Mouse (Mus musculus) inflammation-experienced regulatory T-cells, adult 6 months (primary cell): ENCODE data around the gene Plxna2. TPM values are rescaled to one million over a fixed set of nuclear protein-coding genes. Genes with fewer than 3 reads are reported as not detected.

Experiments used
- ATAC-seq: one replicate; pipeline ENCODE4 v1.8.0; 2017
- polyA plus RNA-seq, 3 experiments: library from polyadenylated mRNA; unstranded; fragments of 100-300 nt; shearing (Covaris generic); gene quantifications; one replicate each; pipeline ENCODE4 v1.2.1; 2017

Gene Plxna2
- polyA plus RNA-seq, 3 experiments from 2014 or later = 0.15 TPM; not detected in 2

GRCm38 (mm10) chr1:194623641-194624040 lies 5.6 kb downstream of the Plxna2 start:
- no peak for ATAC-seq

- ATAC-seq = no peak
These were observed 6.4 kb downstream of the Plxna2 start for GRCm38 (mm10) chr1:194624411-194624810.

- no peak for ATAC-seq
These were observed 7.0 kb downstream of the Plxna2 start for GRCm38 (mm10) chr1:194624973-194625372.

GRCm38 (mm10) chr1:194626109-194626508 lies 8.1 kb downstream of the Plxna2 start:
- ATAC-seq = no peak

- no peak for ATAC-seq
These were observed 9.3 kb downstream of the Plxna2 start for GRCm38 (mm10) chr1:194627286-194627685.

- ATAC-seq = no peak
These were observed 11.2 kb downstream of the Plxna2 start for GRCm38 (mm10) chr1:194629135-194629689.

- no peak for ATAC-seq
These were observed 12.6 kb downstream of the Plxna2 start for GRCm38 (mm10) chr1:194630498-194631056.

GRCm38 (mm10) chr1:194631574-194631973 lies 13.6 kb downstream of the Plxna2 start:
- no peak for ATAC-seq

GRCm38 (mm10) chr1:194632029-194632428 lies 14.0 kb downstream of the Plxna2 start:
- ATAC-seq = no peak

- no peak for ATAC-seq
These were observed 17.4 kb downstream of the Plxna2 start for GRCm38 (mm10) chr1:194635411-194635810.

- no peak for ATAC-seq
These were observed 17.9 kb downstream of the Plxna2 start for GRCm38 (mm10) chr1:194635942-194636341.

- ATAC-seq = no peak
These were observed 19.6 kb downstream of the Plxna2 start for GRCm38 (mm10) chr1:194637391-194638304.

- no peak for ATAC-seq
These were observed 23.7 kb downstream of the Plxna2 start for GRCm38 (mm10) chr1:194641601-194642301.

GRCm38 (mm10) chr1:194642302-194642787 lies 24.3 kb downstream of the Plxna2 start:
- ATAC-seq = no peak

- no peak for ATAC-seq
These were observed 25.9 kb downstream of the Plxna2 start for GRCm38 (mm10) chr1:194643930-194644329.

- ATAC-seq = no peak
These were observed 27.9 kb downstream of the Plxna2 start for GRCm38 (mm10) chr1:194645898-194646297.

GRCm38 (mm10) chr1:194650076-194650475 lies 32.1 kb downstream of the Plxna2 start:
- ATAC-seq = no peak

GRCm38 (mm10) chr1:194650566-194650965 lies 32.5 kb downstream of the Plxna2 start:
- ATAC-seq = no peak

- ATAC-seq = no peak
These were observed 34.0 kb downstream of the Plxna2 start for GRCm38 (mm10) chr1:194651987-194652386.

GRCm38 (mm10) chr1:194658459-194659160 lies 40.6 kb downstream of the Plxna2 start:
- ATAC-seq = no peak

- ATAC-seq = no peak
These were observed 42.6 kb downstream of the Plxna2 start for GRCm38 (mm10) chr1:194660426-194661119.

- ATAC-seq = no peak
These were observed 45.0 kb downstream of the Plxna2 start for GRCm38 (mm10) chr1:194663021-194663420.
